Mouse (Mus musculus) left cerebral cortex, adult 9 months (tissue): ENCODE results near the gene Sebox.
"Not testable (repeated sequence)": the region's sequence is repeated elsewhere in the genome, so short reads cannot be mapped to it uniquely, and the experiment has no call there.

Experiments used
- DNase-seq, 2 experiments: peaks; one replicate each; pipeline ENCODE4 v3.0.0; 2022; ENCODE audit warnings: low spot score in 2 of 2

Gene Sebox

GRCm38 (mm10) chr11:78497544-78498522 lies 5.4 kb upstream of the Sebox start, which contains the start of gene Sarm1:
Gene Sarm1, minus strand, starts transcription at chr11:78497754.
- DNase-seq: peak; percentile 91 to 96

- no peak for DNase-seq
These were observed 4.2 kb upstream of the Sebox start, which contains the start of gene Vtn for GRCm38 (mm10) chr11:78499004-78499403. Gene Vtn, plus strand, starts transcription at chr11:78499091.

GRCm38 (mm10) chr11:78499543-78499942 lies 3.7 kb upstream of the Sebox start:
- DNase-seq: no peak

- DNase-seq: no peak
These were observed 2.5 kb upstream of the Sebox start for GRCm38 (mm10) chr11:78500623-78501202.

- DNase-seq: no peak
These were observed 1.7 kb upstream of the Sebox start for GRCm38 (mm10) chr11:78501529-78501928.

- no peak for DNase-seq
These were observed 2.2 kb downstream of the Sebox start for GRCm38 (mm10) chr11:78505430-78505829.

GRCm38 (mm10) chr11:78509148-78509547 lies 5.9 kb downstream of the Sebox start:
- DNase-seq: no peak

GRCm38 (mm10) chr11:78512025-78512957 lies 9.0 kb downstream of the Sebox start, which contains the start of the genes Tmem199 and Poldip2:
Gene Tmem199, minus strand, starts transcription at chr11:78512172.
Gene Poldip2, plus strand, starts transcription at chr11:78512193.
- peak; percentile 73 to 84 for DNase-seq

GRCm38 (mm10) chr11:78513106-78513790 lies 10.0 kb downstream of the Sebox start:
- DNase-seq: no peak

- DNase-seq: no peak
These were observed 12.5 kb downstream of the Sebox start for GRCm38 (mm10) chr11:78515549-78516325.

GRCm38 (mm10) chr11:78518931-78519330 lies 15.7 kb downstream of the Sebox start:
- DNase-seq: no peak

GRCm38 (mm10) chr11:78521880-78522279 lies 18.6 kb downstream of the Sebox start:
- no peak for DNase-seq

GRCm38 (mm10) chr11:78522481-78522997 lies 19.3 kb downstream of the Sebox start:
- DNase-seq: no peak

- DNase-seq: no peak
These were observed 20.2 kb downstream of the Sebox start for GRCm38 (mm10) chr11:78523241-78523955.

- DNase-seq: no peak
These were observed 21.6 kb downstream of the Sebox start for GRCm38 (mm10) chr11:78524838-78525237.

GRCm38 (mm10) chr11:78528714-78529113 lies 25.5 kb downstream of the Sebox start:
- no peak for DNase-seq

- DNase-seq: no peak
These were observed 26.8 kb downstream of the Sebox start for GRCm38 (mm10) chr11:78530001-78530400.

- DNase-seq: no peak
These were observed 27.8 kb downstream of the Sebox start for GRCm38 (mm10) chr11:78531046-78531445.

GRCm38 (mm10) chr11:78531515-78531914 lies 28.3 kb downstream of the Sebox start:
- DNase-seq: not testable (repeated sequence)
